8 mouse cellular contexts compared by ENCODE assay signal in genomic region chr2:52073141-52073904, GRCm38 (mm10). TPM values are rescaled to one million over a fixed set of nuclear protein-coding genes. Genes with fewer than 3 reads are reported as not detected.
DNase-seq lines count a peak whose midpoint lies in the region; ATAC-seq and TF ChIP-seq lines count a peak whose summit lies in the region.

No protein-coding gene starts in this region.

- no peak for DNase-seq in kidney, adult 9 months
- peak; percentile 43 for DNase-seq in NIH3T3 (ENCODE audit: low read depth)
- DNase-seq in heart, postnatal 4 days = peak; percentile 51
- peak in 1 of 3 experiments; percentile 9 for DNase-seq in liver, embryonic 14.5 days (ENCODE audit: low read depth in 3 of 3, low spot score in 3 of 3)
- no peak for DNase-seq in ovary, postnatal 36 days (ENCODE audit: low spot score)

- H3ac ChIP-seq in myocyte (ENCODE audit: control insufficient read depth, insufficient read length) = peak overlapping the region; percentile 74

- no peak for TF ChIP-seq CTCF in liver, embryonic 14.5 days (IDR thresholded peaks at IDR 0.05; ENCODE audit: low read depth)

- peak overlapping the region; percentile 70 for H3K4me2 ChIP-seq in kidney, embryonic 15.5 days
- H3K4me2 ChIP-seq in liver, embryonic 14.5 days (ENCODE audit: low read depth) = peak overlapping the region; percentile 84
- H3K4me2 ChIP-seq in myocyte (ENCODE audit: low read depth) = peak overlapping the region; percentile 74

- H3K36me3 ChIP-seq in kidney, embryonic 15.5 days = peaks cover 34% of the 10 kb centered on the region
- peaks cover 25% of the 10 kb centered on the region for H3K36me3 ChIP-seq in liver, embryonic 14.5 days (replicated peaks; ENCODE audit: control insufficient read depth, insufficient read depth, low read depth)
- peaks cover 18% of the 10 kb centered on the region for H3K36me3 ChIP-seq in myocyte (ENCODE audit: control insufficient read depth, insufficient read depth)

- H3K4me3 ChIP-seq in kidney, embryonic 15.5 days (replicated peaks) = peak overlapping the region; percentile 99
- peak overlapping the region; percentile 73 to 96 for H3K4me3 ChIP-seq in liver, embryonic 14.5 days (ENCODE audit: insufficient read depth in 1 of 2, low read depth in 2 of 2, low read length in 2 of 2)
- peak overlapping the region; percentile 52 for H3K4me3 ChIP-seq in myocyte

- peak overlapping the region; percentile 95 for H3K27ac ChIP-seq in kidney, embryonic 15.5 days
- peak overlapping the region; percentile 32; the same call in 1 of the 2 replicates for H3K27ac ChIP-seq in liver, embryonic 14.5 days

- no peaks in the 10 kb centered on the region for H3K27me3 ChIP-seq in kidney, embryonic 15.5 days
- H3K27me3 ChIP-seq in liver, embryonic 14.5 days (ENCODE audit: control insufficient read depth, insufficient read depth, low read length) = no peaks in the 10 kb centered on the region; the same call in 1 of the 2 replicates
- H3K27me3 ChIP-seq in myocyte (ENCODE audit: control insufficient read depth, insufficient read depth, insufficient read length) = no peaks in the 10 kb centered on the region

- no peak for TF ChIP-seq POLR2A in myocyte (IDR thresholded peaks at IDR 0.05; ENCODE audit: insufficient read length, low read depth)

- no peak for TF ChIP-seq EP300 in liver, embryonic 14.5 days (IDR thresholded peaks at IDR 0.05; ENCODE audit: low read depth)

- peaks cover 14% of the 10 kb centered on the region for H3K4me1 ChIP-seq in kidney, embryonic 15.5 days
- peaks cover 5 to 16% of the 10 kb centered on the region in 2 experiments; a peak in 3 of 4 replicates for H3K4me1 ChIP-seq in liver, embryonic 14.5 days (replicated peaks; ENCODE audit: control insufficient read depth in 2 of 2, insufficient read depth in 2 of 2, low read length in 1 of 2)

- 1% methylated on average over 56 of the region's 56 CpGs for WGBS in kidney, embryonic 15.5 days
- WGBS in liver, embryonic 14.5 days (ENCODE audit: insufficient replicate concordance) = under 1% methylated on average over 56 of the region's 56 CpGs

- peak overlapping the region; percentile 93 for H3K9ac ChIP-seq in kidney, embryonic 15.5 days
- peak overlapping the region; percentile 92 for H3K9ac ChIP-seq in liver, embryonic 14.5 days (replicated peaks)

- H3K9me3 ChIP-seq in kidney, embryonic 15.5 days (replicated peaks) = no peaks in the 10 kb centered on the region
- no peaks in the 10 kb centered on the region for H3K9me3 ChIP-seq in liver, embryonic 14.5 days (ENCODE audit: control insufficient read depth, low read length)

- ATAC-seq in kidney, embryonic 15.5 days (replicated peaks; ENCODE audit: low FRiP score) = no peak; the same call in 1 of the 2 replicates
- peak; percentile 51; the same call in 1 of the 2 replicates for ATAC-seq in erythroid progenitor cell, adult 5-6 weeks (replicated peaks; ENCODE audit: low FRiP score, poor library complexity, severe bottlenecking)
- peak; percentile 57; the same call in 1 of the 2 replicates for ATAC-seq in liver, embryonic 14.5 days (ENCODE audit: insufficient read depth)

- peaks cover 19% of the 10 kb centered on the region for H3K79me2 ChIP-seq in myocyte (ENCODE audit: control insufficient read depth, insufficient read depth)

TF ChIP-seq in myocyte, 11 proteins besides CTCF, POLR2A, EP300 and RAD21:
- TF ChIP-seq E2F4 (IDR thresholded peaks at IDR 0.05; ENCODE audit: insufficient read depth) (no peak), MYOD1 (IDR thresholded peaks at IDR 0.05; ENCODE audit: control insufficient read depth in 1 of 3, insufficient read length in 2 of 3, low read depth in 2 of 3) (no peak), TCF12 (IDR thresholded peaks at IDR 0.05; ENCODE audit: insufficient read depth, poor library complexity, severe bottlenecking) (no peak), REST (IDR thresholded peaks at IDR 0.05; ENCODE audit: insufficient read depth, insufficient read length) (no peak), MAX (IDR thresholded peaks at IDR 0.05; ENCODE audit: low read depth) (no peak), USF1 (IDR thresholded peaks at IDR 0.05; ENCODE audit: low read depth) (no peak), TCF3 (IDR thresholded peaks at IDR 0.05; ENCODE audit: insufficient read length, low read depth) (no peak), MYOG (IDR thresholded peaks at IDR 0.05; ENCODE audit: control insufficient read depth in 1 of 3, insufficient read depth in 1 of 3, insufficient read length in 2 of 3, low read depth in 2 of 3) (no peak), CEBPB (IDR thresholded peaks at IDR 0.05; ENCODE audit: insufficient read depth, poor library complexity, severe bottlenecking) (no peak)

RNA-seq across cellular contexts. Expression of gene Rif1, which starts 0.7 kb away (rescaled TPM):
- polyA plus RNA-seq in kidney, embryonic 15.5 days (2015; fragmentation: Nextera tagmentation; extraction: Ambion mirVana) = 37.1 and 38.6 TPM in 2 replicates
- 76.7 and 82.9 TPM in 2 replicates for total RNA-seq in erythroid progenitor cell, adult 5-6 weeks (2015; ENCODE audit: low replicate concordance)
- total RNA-seq in erythroid progenitor cell, adult 5-6 weeks (2017; ENCODE audit: low replicate concordance) = 79.9 and 133 TPM in 2 replicates
- total RNA-seq in heart, postnatal 4 days (2021) = 10 to 100 TPM; 34.2 to 35.8 TPM
- 7.1 and 10.9 TPM in 2 replicates for polyA plus RNA-seq in liver, embryonic 14.5 days (2012; rRNA removed)
- polyA plus RNA-seq in liver, embryonic 14.5 days (2014; fragmentation: Nextera tagmentation; extraction: Ambion mirVana) = 16.9 and 19.6 TPM in 2 replicates
- polyA plus RNA-seq in myocyte (2012; fragmentation: generic; extraction: Trizol) = 3.0 TPM

RNA-seq across cellular contexts. Expression of gene Tnfaip6, which starts 35.5 kb away (rescaled TPM):
- polyA plus RNA-seq in kidney, embryonic 15.5 days (2015; fragmentation: Nextera tagmentation; extraction: Ambion mirVana) = 8.2 and 9.5 TPM in 2 replicates
- not detected in 2 replicates for total RNA-seq in erythroid progenitor cell, adult 5-6 weeks (2015; ENCODE audit: low replicate concordance)
- not detected in 2 replicates for total RNA-seq in erythroid progenitor cell, adult 5-6 weeks (2017; ENCODE audit: low replicate concordance)
- 1 to 10 TPM; 4.2 to 4.4 TPM for total RNA-seq in heart, postnatal 4 days (2021)
- polyA plus RNA-seq in liver, embryonic 14.5 days (2012; rRNA removed) = 0.09 and 0.10 TPM in 2 replicates
- not detected in 2 replicates for polyA plus RNA-seq in liver, embryonic 14.5 days (2014; fragmentation: Nextera tagmentation; extraction: Ambion mirVana)
- 0.50 TPM for polyA plus RNA-seq in myocyte (2012; fragmentation: generic; extraction: Trizol)

Comparison
In these comparisons a context has a peak if more than half of its experiments do, and no peak if none do; other contexts are left out.
1. DNase-seq: peak in NIH3T3 (single experiment) and heart, postnatal 4 days (single experiment); none in kidney, adult 9 months (single experiment) and ovary, postnatal 36 days (single experiment).
2. Peak in every context shown above with its lines, with median percentiles within 50 percentile points of each other: H3K4me2 ChIP-seq and H3K4me3 ChIP-seq.